Mouse (Mus musculus) ES-Bruce4 (cell line): Measurements from ENCODE around the gene Fam196b.

Experiments
- CTCF ChIP-seq: IDR thresholded peaks from one replicate; pipeline ENCODE4 v1.8.1; 2011; ENCODE audit warnings: low read depth, low read length
- EP300 ChIP-seq: IDR thresholded peaks from 2 replicates; pipeline ENCODE4 v1.6.1; 2011; ENCODE audit warnings: low read depth, low read length; ENCODE audit not compliant: insufficient read depth
- POLR2A ChIP-seq: IDR thresholded peaks from one replicate; pipeline ENCODE4 v1.8.1; 2011; ENCODE audit warnings: low read length; ENCODE audit not compliant: insufficient read depth

GRCm38 (mm10) chr11:34291304-34291703 lies 23.3 kb upstream of the Fam196b start:
- TF ChIP-seq CTCF, result no peak
- no peak for TF ChIP-seq POLR2A
- TF ChIP-seq EP300, result no peak
